ENCODE assay signal across 8 mouse cellular contexts in the genomic region with DNA sequence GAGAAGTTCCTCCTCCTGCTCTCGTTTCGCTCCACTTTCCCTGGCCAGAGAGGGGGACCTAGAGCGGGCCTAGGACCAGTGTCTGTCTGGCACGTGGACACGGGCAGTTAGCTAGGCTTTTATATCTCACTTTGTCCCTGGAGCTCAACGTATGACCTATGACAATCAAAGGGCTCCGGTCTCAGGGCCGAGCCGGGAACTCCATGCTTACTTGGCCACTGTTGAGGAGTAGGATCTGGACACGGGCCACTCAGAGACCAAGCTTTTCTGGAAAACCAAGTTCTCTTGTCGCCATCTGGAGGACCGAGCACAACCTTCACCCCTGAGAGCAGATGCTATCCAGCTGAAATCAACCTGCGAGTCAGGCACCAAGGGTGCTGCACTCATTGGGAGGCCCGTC. TPM values are rescaled to one million over a fixed set of nuclear protein-coding genes. Genes with fewer than 3 reads are reported as not detected.
DNase-seq lines count a peak whose midpoint lies in the region; ATAC-seq and TF ChIP-seq lines count a peak whose summit lies in the region.

No protein-coding gene starts in this region.

- no peak overlapping the region for H3K4me3 ChIP-seq in C2C12 (ENCODE audit: insufficient read depth, poor library complexity, severe bottlenecking)
- H3K4me3 ChIP-seq in embryonic facial prominence, embryonic 10.5 days = peak overlapping the region; percentile 58
- peak overlapping the region; percentile 62 for H3K4me3 ChIP-seq in heart, embryonic 10.5 days
- peak overlapping the region; percentile 38; the same call in 1 of the 2 replicates for H3K4me3 ChIP-seq in lung, postnatal 0 days (ENCODE audit: low read depth, low read length)

- peaks cover 3% of the 10 kb centered on the region for H3K79me3 ChIP-seq in C2C12 (ENCODE audit: low read depth)

- peaks cover 16% of the 10 kb centered on the region for H3K79me2 ChIP-seq in C2C12 (ENCODE audit: control insufficient read depth, insufficient read depth)

- no peaks in the 10 kb centered on the region for H3K9me3 ChIP-seq in embryonic facial prominence, embryonic 10.5 days
- H3K9me3 ChIP-seq in heart, embryonic 10.5 days = no peaks in the 10 kb centered on the region
- no peaks in the 10 kb centered on the region for H3K9me3 ChIP-seq in lung, postnatal 0 days (ENCODE audit: low read length)

- H3K4me1 ChIP-seq in embryonic facial prominence, embryonic 10.5 days = peaks cover 46% of the 10 kb centered on the region
- H3K4me1 ChIP-seq in heart, embryonic 10.5 days = peaks cover 50% of the 10 kb centered on the region
- H3K4me1 ChIP-seq in lung, postnatal 0 days (ENCODE audit: insufficient read depth, low read depth, low read length) = peaks cover under 1% of the 10 kb centered on the region; the same call in 1 of the 2 replicates

- H3ac ChIP-seq in C2C12 (ENCODE audit: control insufficient read depth, insufficient read length, low read depth) = peak overlapping the region; percentile 16

- ATAC-seq in lung, postnatal 0 days = peak; percentile 65
- ATAC-seq in activated CD4-positive, CD25-positive, alpha-beta regulatory T cell, adult 4 months = no peak

- no peak for TF ChIP-seq CTCF in C2C12 (IDR thresholded peaks at IDR 0.05; ENCODE audit: control insufficient read depth, insufficient read depth, insufficient read length)
- TF ChIP-seq CTCF in lung, postnatal 0 days (IDR thresholded peaks at IDR 0.05) = peak; percentile 64

- no peaks in the 10 kb centered on the region for H3K36me3 ChIP-seq in C2C12 (ENCODE audit: control insufficient read depth, insufficient read depth)
- H3K36me3 ChIP-seq in embryonic facial prominence, embryonic 10.5 days (replicated peaks) = peaks cover 22% of the 10 kb centered on the region; the same call in 1 of the 2 replicates
- 0 out of 2 replicates have a peak, but pooled peaks cover 13% of the 10 kb centered on the region for H3K36me3 ChIP-seq in heart, embryonic 10.5 days
- no peaks in the 10 kb centered on the region for H3K36me3 ChIP-seq in lung, postnatal 0 days (ENCODE audit: insufficient read depth, low read length)

- H3K27ac ChIP-seq in embryonic facial prominence, embryonic 10.5 days (replicated peaks) = peak overlapping the region; percentile 63; the same call in 1 of the 2 replicates
- H3K27ac ChIP-seq in heart, embryonic 10.5 days = 0 out of 2 replicates have a peak overlapping the region, but pooled peaks have one; percentile 78
- no peak overlapping the region for H3K27ac ChIP-seq in lung, postnatal 0 days (ENCODE audit: low read length)

- TF ChIP-seq EP300 in lung, postnatal 0 days (IDR thresholded peaks at IDR 0.05) = no peak

- no peaks in the 10 kb centered on the region for H3K27me3 ChIP-seq in C2C12 (ENCODE audit: control insufficient read depth, insufficient read depth, insufficient read length)
- peaks cover 15% of the 10 kb centered on the region for H3K27me3 ChIP-seq in embryonic facial prominence, embryonic 10.5 days (replicated peaks; ENCODE audit: low read depth, poor library complexity, severe bottlenecking)
- H3K27me3 ChIP-seq in heart, embryonic 10.5 days (ENCODE audit: insufficient read depth, poor library complexity, severe bottlenecking) = peaks cover 12% of the 10 kb centered on the region
- no peaks in the 10 kb centered on the region for H3K27me3 ChIP-seq in lung, postnatal 0 days (replicated peaks; ENCODE audit: insufficient read depth, low read length)

- peak overlapping the region; percentile 82 for H3K4me2 ChIP-seq in lung, postnatal 0 days (replicated peaks; ENCODE audit: low read depth, low read length)

- 9% methylated on average over 14 of the region's 14 CpGs for WGBS in embryonic facial prominence, embryonic 10.5 days
- WGBS in heart, embryonic 10.5 days = 7% methylated on average over 14 of the region's 14 CpGs
- WGBS in lung, postnatal 0 days = 8% methylated on average over 14 of the region's 14 CpGs

- DNase-seq in adrenal gland, adult 18-20 months (ENCODE audit: low spot score in 2 of 2) = peak; percentile 35 to 46
- peak; percentile 51 for DNase-seq in embryonic facial prominence, embryonic 10.5 days (ENCODE audit: low spot score)
- peak; percentile 82 for DNase-seq in heart, embryonic 10.5 days (ENCODE audit: low spot score)
- peak; percentile 85 for DNase-seq in kidney, adult 9 months
- peak; percentile 86 for DNase-seq in lung, postnatal 0 days (ENCODE audit: low spot score)
- peak; percentile 52 for DNase-seq in right cerebral cortex, postnatal 14 days

- no peak overlapping the region for H3K9ac ChIP-seq in lung, postnatal 0 days (replicated peaks; ENCODE audit: low read depth)

TF ChIP-seq in C2C12, 6 proteins besides CTCF, POLR2A, EP300 and RAD21:
- TF ChIP-seq MYOG (IDR thresholded peaks at IDR 0.05; ENCODE audit: control insufficient read depth, extremely low read depth, insufficient read length) (no peak), FOSL1 (IDR thresholded peaks at IDR 0.05; ENCODE audit: insufficient read depth, low read length, poor library complexity, severe bottlenecking) (no peak), MAX (IDR thresholded peaks at IDR 0.05) (no peak), MYOD1 (IDR thresholded peaks at IDR 0.05; ENCODE audit: control insufficient read depth, insufficient read length, low read depth) (no peak), CEBPB (IDR thresholded peaks at IDR 0.05; ENCODE audit: low read depth) (no peak), USF1 (IDR thresholded peaks at IDR 0.05; ENCODE audit: low read depth) (no peak)

RNA-seq across cellular contexts. Expression of a gene that starts 6.1 kb away (rescaled TPM):
- polyA plus RNA-seq in C2C12 (2012; fragmentation: generic; extraction: Trizol) = 33.2 TPM
- 1 to 10 TPM; 6.6 to 7.1 TPM for total RNA-seq in adrenal gland, adult 18-20 months (2021)
- polyA plus RNA-seq in embryonic facial prominence, embryonic 10.5 days (2016; fragmentation: Nextera tagmentation; extraction: Ambion mirVana) = 53.5 and 55.9 TPM in 2 replicates
- 33.1 and 39.6 TPM in 2 replicates for polyA plus RNA-seq in heart, embryonic 10.5 days (2016; fragmentation: Nextera tagmentation; extraction: Ambion mirVana)
- polyA plus RNA-seq in lung, postnatal 0 days (2015; fragmentation: Nextera tagmentation; extraction: Ambion mirVana) = 19.2 and 20.0 TPM in 2 replicates
- not detected for polyA plus RNA-seq in activated CD4-positive, CD25-positive, alpha-beta regulatory T cell, adult 4 months (2017; shearing (Covaris generic))

RNA-seq across cellular contexts. Expression of a gene that starts 44.4 kb away (rescaled TPM):
- 1.9 TPM for polyA plus RNA-seq in C2C12 (2012; fragmentation: generic; extraction: Trizol)
- total RNA-seq in adrenal gland, adult 18-20 months (2021) = 1 to 10 TPM; 2.4 to 3.4 TPM
- 0.31 and 0.33 TPM in 2 replicates for polyA plus RNA-seq in embryonic facial prominence, embryonic 10.5 days (2016; fragmentation: Nextera tagmentation; extraction: Ambion mirVana)
- 3.6 and 5.2 TPM in 2 replicates for polyA plus RNA-seq in heart, embryonic 10.5 days (2016; fragmentation: Nextera tagmentation; extraction: Ambion mirVana)
- 2.6 and 2.8 TPM in 2 replicates for polyA plus RNA-seq in lung, postnatal 0 days (2015; fragmentation: Nextera tagmentation; extraction: Ambion mirVana)
- not detected for polyA plus RNA-seq in activated CD4-positive, CD25-positive, alpha-beta regulatory T cell, adult 4 months (2017; shearing (Covaris generic))

RNA-seq across cellular contexts. Expression of a gene that starts 55.4 kb away (rescaled TPM):
- 218 TPM for polyA plus RNA-seq in C2C12 (2012; fragmentation: generic; extraction: Trizol)
- total RNA-seq in adrenal gland, adult 18-20 months (2021) = 100 to 1,000 TPM; 184 to 263 TPM
- polyA plus RNA-seq in embryonic facial prominence, embryonic 10.5 days (2016; fragmentation: Nextera tagmentation; extraction: Ambion mirVana) = 213 and 215 TPM in 2 replicates
- 336 and 388 TPM in 2 replicates for polyA plus RNA-seq in heart, embryonic 10.5 days (2016; fragmentation: Nextera tagmentation; extraction: Ambion mirVana)
- polyA plus RNA-seq in lung, postnatal 0 days (2015; fragmentation: Nextera tagmentation; extraction: Ambion mirVana) = 164 and 186 TPM in 2 replicates
- polyA plus RNA-seq in activated CD4-positive, CD25-positive, alpha-beta regulatory T cell, adult 4 months (2017; shearing (Covaris generic)) = 100 to 1,000 TPM; 181 to 212 TPM

Comparison
In these comparisons a context has a peak if more than half of its experiments do, and no peak if none do; other contexts are left out.
1. RNA of a gene that starts 6.1 kb away (polyA plus RNA-seq): 53.5 to 55.9 TPM in embryonic facial prominence, embryonic 10.5 days, 33.1 to 39.6 TPM in heart, embryonic 10.5 days, 33.2 TPM in C2C12 (single experiment) and 19.2 to 20.0 TPM in lung, postnatal 0 days; not detected in activated CD4-positive, CD25-positive, alpha-beta regulatory T cell, adult 4 months; every median in the first group is over 10 times any median in the second.
2. Peak in every context shown above with its lines, with median percentiles within 50 percentile points of each other: DNase-seq.